Mouse (Mus musculus) ES-Bruce4 (cell line): ENCODE results near the gene Aunip. TPM values are rescaled to one million over a fixed set of nuclear protein-coding genes. Genes with fewer than 3 reads are reported as not detected.

Experiments
- H3K27ac ChIP-seq: 2 replicates; pipeline ENCODE4 v1.5.1; 2012; ENCODE audit warnings: low read length, inconsistent platforms; ENCODE audit not compliant: insufficient read depth
- H3K27me3 ChIP-seq: 2 replicates; pipeline ENCODE4 v1.6.1; 2012; ENCODE audit warnings: mild to moderate bottlenecking, low read length, inconsistent platforms; ENCODE audit not compliant: control insufficient read depth, poor library complexity, insufficient read depth, severe bottlenecking
- H3K36me3 ChIP-seq: 2 replicates; pipeline ENCODE4 v1.6.1; 2012; ENCODE audit warnings: inconsistent platforms, mild to moderate bottlenecking, low read length, moderate library complexity; ENCODE audit not compliant: control insufficient read depth, poor library complexity, insufficient read depth, severe bottlenecking
- H3K4me1 ChIP-seq: one replicate; pipeline ENCODE4 v1.8.1; 2011; ENCODE audit warnings: low read length; ENCODE audit not compliant: control insufficient read depth, insufficient read depth
- H3K4me3 ChIP-seq: 2 replicates; pipeline ENCODE4 v1.5.1; 2011; ENCODE audit warnings: low read depth, mild to moderate bottlenecking, low read length
- H3K9ac ChIP-seq: 2 replicates; pipeline ENCODE4 v1.6.1; 2012; ENCODE audit warnings: low read depth, mild to moderate bottlenecking, inconsistent platforms; ENCODE audit not compliant: poor library complexity, severe bottlenecking
- H3K9me3 ChIP-seq: replicated peaks from 2 replicates; pipeline ENCODE4 v1.6.1; 2012; ENCODE audit warnings: mild to moderate bottlenecking, low read length, inconsistent platforms; ENCODE audit not compliant: control insufficient read depth, poor library complexity, insufficient read depth, severe bottlenecking
- CTCF ChIP-seq: IDR thresholded peaks from one replicate; pipeline ENCODE4 v1.8.1; 2011; ENCODE audit warnings: low read depth, low read length
- EP300 ChIP-seq: IDR thresholded peaks from 2 replicates; pipeline ENCODE4 v1.6.1; 2011; ENCODE audit warnings: low read depth, low read length; ENCODE audit not compliant: insufficient read depth
- POLR2A ChIP-seq: IDR thresholded peaks from one replicate; pipeline ENCODE4 v1.8.1; 2011; ENCODE audit warnings: low read length; ENCODE audit not compliant: insufficient read depth
- polyA plus RNA-seq: library from polyadenylated mRNA; stranded (reverse); fragments of >200 nt; gene quantifications from 2 replicates; pipeline ENCODE4 v1.2.4, GENCODE M21; 2011; ENCODE audit warnings: low read depth; ENCODE audit not compliant: missing spikeins, insufficient read depth, insufficient read length

The Aunip gene
- polyA plus RNA-seq, 1 experiment = 38.3 TPM

GRCm38 (mm10) chr4:134557626-134558249 lies 46.9 kb downstream of the Aunip start:
- Histone ChIP-seq H3K27me3 (no peaks in the 10 kb centered on the region), H3K36me3 (no peaks in the 10 kb centered on the region), H3K9ac (no peak overlapping the region), H3K4me1 (no peaks in the 10 kb centered on the region), H3K4me3 (no peak overlapping the region), H3K9me3 (no peaks in the 10 kb centered on the region), H3K27ac (no peak overlapping the region)
- no peak for TF ChIP-seq CTCF
- TF ChIP-seq EP300 = no peak
- no peak for TF ChIP-seq POLR2A

GRCm38 (mm10) chr4:134558570-134559113 lies 47.8 kb downstream of the Aunip start:
- H3K27ac ChIP-seq = no peak overlapping the region

GRCm38 (mm10) chr4:134559154-134559553 lies 48.4 kb downstream of the Aunip start:
- Histone ChIP-seq H3K4me3 (no peak overlapping the region), H3K36me3 (no peaks in the 10 kb centered on the region), H3K9me3 (no peaks in the 10 kb centered on the region), H3K9ac (no peak overlapping the region), H3K4me1 (no peaks in the 10 kb centered on the region), H3K27me3 (no peaks in the 10 kb centered on the region), H3K27ac (no peak overlapping the region)
- TF ChIP-seq EP300 = no peak
- no peak for TF ChIP-seq POLR2A
- no peak for TF ChIP-seq CTCF

More at GRCm38 (mm10) chr4:134558570-134559113, 47.8 kb downstream of the Aunip start:
- TF ChIP-seq EP300 (no peak), CTCF (no peak), POLR2A (no peak)
- Histone ChIP-seq H3K36me3 (no peaks in the 10 kb centered on the region), H3K4me1 (no peaks in the 10 kb centered on the region), H3K27me3 (no peaks in the 10 kb centered on the region), H3K4me3 (no peak overlapping the region), H3K9ac (no peak overlapping the region), H3K9me3 (no peaks in the 10 kb centered on the region)

- Histone ChIP-seq H3K4me3 (no peak overlapping the region), H3K36me3 (no peaks in the 10 kb centered on the region), H3K27me3 (no peaks in the 10 kb centered on the region), H3K27ac (no peak overlapping the region), H3K9ac (no peak overlapping the region), H3K4me1 (no peaks in the 10 kb centered on the region), H3K9me3 (no peaks in the 10 kb centered on the region)
- TF ChIP-seq POLR2A (no peak), CTCF (no peak), EP300 (no peak)
Observed at GRCm38 (mm10) chr4:134560699-134561098, 49.9 kb downstream of the Aunip start.

- no peak overlapping the region for H3K4me3 ChIP-seq
- TF ChIP-seq POLR2A (no peak), EP300 (no peak), CTCF (no peak)
- no peak overlapping the region for H3K9ac ChIP-seq
- no peaks in the 10 kb centered on the region for H3K36me3 ChIP-seq
- H3K27me3 ChIP-seq = no peaks in the 10 kb centered on the region
- no peak overlapping the region for H3K27ac ChIP-seq
- no peaks in the 10 kb centered on the region for H3K9me3 ChIP-seq
- no peaks in the 10 kb centered on the region for H3K4me1 ChIP-seq
Observed at GRCm38 (mm10) chr4:134562014-134562413, 51.2 kb downstream of the Aunip start.

GRCm38 (mm10) chr4:134563624-134564023 lies 52.8 kb downstream of the Aunip start:
- H3K4me3 ChIP-seq = no peak overlapping the region
- TF ChIP-seq EP300 = no peak
- TF ChIP-seq POLR2A = no peak
- no peak for TF ChIP-seq CTCF
- no peak overlapping the region for H3K27ac ChIP-seq
- H3K9ac ChIP-seq = no peak overlapping the region
- no peaks in the 10 kb centered on the region for H3K9me3 ChIP-seq
- H3K4me1 ChIP-seq = no peaks in the 10 kb centered on the region
- no peaks in the 10 kb centered on the region for H3K27me3 ChIP-seq
- no peaks in the 10 kb centered on the region for H3K36me3 ChIP-seq
